Mouse (Mus musculus) heart, embryonic 14.5 days (tissue): ENCODE data around the gene Eif2a. TPM values are rescaled to one million over a fixed set of nuclear protein-coding genes. Genes with fewer than 3 reads are reported as not detected.
"Not testable (repeated sequence)": the region's sequence is repeated elsewhere in the genome, so short reads cannot be mapped to it uniquely, and the experiment has no call there.

ENCODE experiments used
- ATAC-seq: fragments of 200-750 bp; cut with Nextera tagmentation; 2 replicates; pipeline ENCODE4 v1.8.0; 2017; ENCODE audit warnings: low read depth, moderate TSS enrichment; ENCODE audit not compliant: insufficient number of reproducible peaks, insufficient read depth, low FRiP score
- H3K27ac ChIP-seq, 2 experiments: fragments of 200-500 bp in 1 of 2; fragments of 300-500 bp in 1 of 2; sonication (generic) in 1 of 2; replicated peaks in 1 of 2; 2 replicates each; pipeline ENCODE4 v1.5.1; 2012 to 2014; ENCODE audit warnings: low read depth in 2 of 2, low read length in 2 of 2, control low read depth in 1 of 2, mild to moderate bottlenecking in 1 of 2, mixed read lengths in 1 of 2; ENCODE audit not compliant: control insufficient read depth in 1 of 2, insufficient read depth in 1 of 2
- H3K27me3 ChIP-seq: fragments of 300-500 bp; sonication (generic); 2 replicates; pipeline ENCODE4 v1.6.1; 2014; ENCODE audit warnings: mild to moderate bottlenecking, low read length, control low read depth; ENCODE audit not compliant: control insufficient read depth, insufficient read depth
- H3K36me3 ChIP-seq: fragments of 300-500 bp; sonication (generic); 2 replicates; pipeline ENCODE4 v1.6.1; 2014; ENCODE audit warnings: mild to moderate bottlenecking, control low read depth, low read length, mixed read lengths; ENCODE audit not compliant: control insufficient read depth, insufficient read depth
- H3K4me1 ChIP-seq, 2 experiments: fragments of 200-500 bp in 1 of 2; fragments of 300-500 bp in 1 of 2; sonication (generic) in 1 of 2; 2 replicates each; pipeline ENCODE4 v1.6.1; 2012 to 2014; ENCODE audit warnings: low read length in 2 of 2, control low read depth in 1 of 2, mixed read lengths in 1 of 2; ENCODE audit not compliant: control insufficient read depth in 2 of 2, insufficient read depth in 2 of 2
- H3K4me2 ChIP-seq: fragments of 300-500 bp; sonication (generic); 2 replicates; pipeline ENCODE4 v1.6.1; 2014; ENCODE audit warnings: mild to moderate bottlenecking, low read length
- H3K4me3 ChIP-seq, 2 experiments: fragments of 200-500 bp in 1 of 2; fragments of 300-500 bp in 1 of 2; sonication (generic) in 1 of 2; 2 replicates each; pipeline ENCODE4 v1.5.1; 2012 to 2014; ENCODE audit warnings: low read length in 2 of 2, mild to moderate bottlenecking in 2 of 2, control low read depth in 1 of 2, low read depth in 1 of 2, moderate library complexity in 1 of 2; ENCODE audit not compliant: control insufficient read depth in 1 of 2, insufficient read depth in 1 of 2
- H3K9ac ChIP-seq: fragments of 300-500 bp; sonication (generic); 2 replicates; pipeline ENCODE4 v1.6.1; 2014; ENCODE audit warnings: mild to moderate bottlenecking, low read length
- H3K9me3 ChIP-seq: fragments of 300-500 bp; sonication (generic); 2 replicates; pipeline ENCODE4 v1.6.1; 2016; ENCODE audit warnings: low read length, control low read depth; ENCODE audit not compliant: control insufficient read depth
- WGBS: fragments of 180-500 bp; shearing (Covaris S2); extraction: QIAGEN DNeasy Blood & Tissue Kit; methylation state at CpG from one replicate; pipeline ENCODE4 v1.1.7; 2014; 5-methylcytosine and 5-hydroxymethylcytosine counted together
- polyA plus RNA-seq: library from polyadenylated mRNA; unstranded; fragments of >200 nt; fragmentation: Nextera tagmentation; extraction: Ambion mirVana; gene quantifications from 2 replicates; pipeline ENCODE4 v1.2.1, GENCODE M21; 2014

The Eif2a gene
- polyA plus RNA-seq, 1 experiment from 2014 or later: 40.7 TPM

DNA sequence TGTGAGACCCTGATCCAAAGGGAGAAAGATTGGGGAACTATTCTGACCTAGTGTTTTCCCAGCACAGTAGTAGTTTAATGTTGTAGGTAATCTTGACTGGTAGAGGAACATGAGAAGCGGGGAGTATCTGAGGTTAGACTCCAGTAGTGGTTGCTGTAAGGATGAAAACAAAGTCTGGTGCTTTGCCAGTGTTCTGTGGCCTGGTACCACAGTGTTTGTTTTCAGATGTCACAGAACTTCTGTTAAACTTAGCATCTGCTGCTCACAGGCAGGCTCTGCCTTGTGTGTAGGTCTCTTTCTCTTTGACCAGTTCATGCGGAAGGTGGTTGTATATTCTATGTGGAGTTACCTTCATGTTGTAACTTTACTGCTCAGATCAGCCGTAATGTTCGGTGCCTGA lies 55.9 kb downstream of the Eif2a start:
- no peak for ATAC-seq
- Histone ChIP-seq H3K27me3 (no peaks in the 10 kb centered on the region), H3K4me2 (no peak overlapping the region), H3K9me3 (no peaks in the 10 kb centered on the region), H3K9ac (no peak overlapping the region), H3K4me1 (peaks cover 4 to 23% of the 10 kb centered on the region in 2 experiments), H3K27ac (no peak overlapping the region), H3K4me3 (no peak overlapping the region), H3K36me3 (peaks cover 21% of the 10 kb centered on the region)
- 91% methylated on average over 4 of the region's 4 CpGs for WGBS

DNA sequence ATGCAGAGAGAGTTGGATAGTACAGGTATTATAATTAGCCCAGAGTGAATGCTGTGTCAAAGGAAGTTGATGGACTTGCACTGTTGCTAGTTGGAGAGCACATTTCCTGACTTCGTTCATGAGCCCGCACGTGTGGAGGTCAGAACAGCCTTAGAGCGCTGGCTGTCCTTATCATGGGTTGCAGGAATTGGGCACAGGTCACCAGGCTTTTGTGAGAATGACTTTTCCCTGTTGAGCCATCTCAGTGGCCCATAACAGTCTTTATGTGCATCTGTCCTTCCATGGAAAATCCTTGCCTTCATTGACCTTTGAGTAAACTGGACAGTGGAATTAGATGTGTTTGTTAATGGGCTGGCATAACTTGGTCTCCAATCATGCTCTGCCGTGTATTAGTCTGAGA lies 56.7 kb downstream of the Eif2a start:
- H3K27me3 ChIP-seq: no peaks in the 10 kb centered on the region
- peaks cover 27% of the 10 kb centered on the region for H3K36me3 ChIP-seq
- 47% methylated on average over 5 of the region's 5 CpGs for WGBS
- H3K27ac ChIP-seq: no peak overlapping the region
- H3K9me3 ChIP-seq: no peaks in the 10 kb centered on the region
- H3K4me3 ChIP-seq: no peak overlapping the region
- H3K9ac ChIP-seq: no peak overlapping the region
- H3K4me1 ChIP-seq: peaks cover 4 to 23% of the 10 kb centered on the region in 2 experiments
- no peak overlapping the region for H3K4me2 ChIP-seq
- ATAC-seq: no peak

- Histone ChIP-seq H3K4me3 (no peak overlapping the region), H3K4me2 (no peak overlapping the region), H3K27ac (no peak overlapping the region), H3K4me1 (peaks cover 4 to 21% of the 10 kb centered on the region in 2 experiments), H3K9ac (no peak overlapping the region), H3K27me3 (no peaks in the 10 kb centered on the region), H3K36me3 (peaks cover 32% of the 10 kb centered on the region), H3K9me3 (no peaks in the 10 kb centered on the region)
- WGBS: 71% methylated on average over 5 of the region's 5 CpGs
- ATAC-seq: no peak
Observed at GRCm38 (mm10) chr3:58582788-58583426, 57.3 kb downstream of the Eif2a start.

- not testable (repeated sequence) for H3K4me1 ChIP-seq, ATAC-seq, H3K9ac ChIP-seq, H3K9me3 ChIP-seq, H3K27ac ChIP-seq, H3K4me2 ChIP-seq, H3K27me3 ChIP-seq, H3K4me3 ChIP-seq
- peaks cover 67% of the 10 kb centered on the region for H3K36me3 ChIP-seq
- WGBS: 92% methylated on average over 4 of the region's 4 CpGs
Observed at GRCm38 (mm10) chr3:58590544-58590943, 64.9 kb downstream of the Eif2a start.

GRCm38 (mm10) chr3:58592666-58593065 lies 67.0 kb downstream of the Eif2a start:
- not testable (repeated sequence) for H3K9ac ChIP-seq, H3K4me1 ChIP-seq, H3K4me2 ChIP-seq, H3K4me3 ChIP-seq, H3K27me3 ChIP-seq, ATAC-seq, H3K9me3 ChIP-seq, H3K27ac ChIP-seq
- H3K36me3 ChIP-seq: peaks cover 50% of the 10 kb centered on the region
- WGBS: 96% methylated on average over 7 of the region's 7 CpGs

DNA sequence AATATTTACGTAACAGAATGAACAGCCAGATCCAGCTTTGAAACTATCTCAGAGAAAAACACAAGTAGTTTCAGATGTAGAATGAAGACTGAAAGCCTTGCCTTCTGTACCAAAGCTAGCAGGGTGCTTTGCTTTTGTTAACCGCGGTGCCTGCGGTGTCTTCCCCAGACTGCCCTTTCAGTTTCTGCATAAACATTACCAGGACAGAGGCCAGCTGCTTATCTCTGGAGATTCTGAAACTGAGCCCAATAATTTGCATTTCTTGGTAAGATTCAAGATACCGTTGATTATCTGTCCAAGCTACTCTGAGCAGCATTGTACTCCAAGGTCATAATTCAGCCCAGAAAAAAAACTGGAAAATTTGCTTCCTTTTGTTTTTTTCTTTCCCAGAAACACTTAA lies 68.0 kb downstream of the Eif2a start:
- Histone ChIP-seq H3K4me2 (no peak overlapping the region), H3K9ac (no peak overlapping the region), H3K27ac (no peak overlapping the region), H3K4me3 (no peak overlapping the region), H3K27me3 (no peaks in the 10 kb centered on the region), H3K9me3 (no peaks in the 10 kb centered on the region), H3K36me3 (peaks cover 42% of the 10 kb centered on the region), H3K4me1 (no peaks in the 10 kb centered on the region)
- ATAC-seq: no peak
- WGBS: 81% methylated on average over 5 of the region's 5 CpGs

Other genes with a start within 250 kb of the Eif2a start
- 20.9 and 25.3 TPM in 2 replicates for gene Tsc22d2, start 111.1 kb upstream of the Eif2a start, polyA plus RNA-seq
- gene Serp1, start 71 bp downstream of the Eif2a start, polyA plus RNA-seq: 83.9 and 85.4 TPM in 2 replicates
- 21.1 and 23.1 TPM in 2 replicates for gene Selenot, start 50.8 kb downstream of the Eif2a start, polyA plus RNA-seq
- gene Erich6, start 111.4 kb downstream of the Eif2a start, polyA plus RNA-seq: 0.20 TPM in 1 of 2 replicates, not detected in the other
- 8.0 and 8.4 TPM in 2 replicates for gene Siah2, start 166.6 kb downstream of the Eif2a start, polyA plus RNA-seq